Mouse (Mus musculus): ENCODE results near the gene Gm5286.
"Not testable (repeated sequence)": the region's sequence is repeated elsewhere in the genome, so short reads cannot be mapped to it uniquely, and the experiment has no call there.

The Gm5286 gene

GRCm38 (mm10) chr3:94196414-94196813 is at the start of gene Gm5286:
Gm5286 (plus strand) TSS chr3:94196714.
- DNase-seq = not testable (repeated sequence)

GRCm38 (mm10) chr3:94167351-94167750 is 29.2 kb upstream of the Gm5286 start:
- DNase-seq = not testable (repeated sequence)

- not testable (repeated sequence) for DNase-seq
These were observed 18.4 kb upstream of the Gm5286 start, which contains the start of gene Gm10696 for GRCm38 (mm10) chr3:94178093-94178492. Gm10696 (minus strand) TSS chr3:94178193.
